In the genomic region with DNA sequence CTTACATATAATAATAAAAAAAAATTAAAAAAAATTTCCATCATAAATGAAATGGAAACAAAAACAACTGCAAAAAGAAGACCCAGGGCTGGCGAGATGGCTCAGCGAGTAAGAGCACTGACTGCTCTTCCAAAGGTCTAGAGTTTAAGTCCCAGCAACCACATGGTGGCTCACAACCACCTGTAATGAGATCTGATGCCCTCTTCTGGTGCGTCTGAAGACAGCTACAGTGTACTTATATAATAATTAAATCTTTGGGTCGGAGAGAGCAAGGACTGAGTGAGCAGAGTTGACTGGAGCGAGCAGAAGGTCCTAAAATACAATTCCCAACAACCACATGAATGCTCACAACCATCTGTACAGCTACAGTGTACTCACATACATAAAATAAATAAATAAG, we compare ENCODE assay signal across 2 mouse cellular contexts. TPM values are rescaled to one million over a fixed set of nuclear protein-coding genes. Genes with fewer than 3 reads are reported as not detected.
"Had no signal": no experiment of that assay in that cellular context is flagged by ENCODE, and none has a peak within 500 bp of the region (broad histone marks: within the 10 kb centered on the region; RNA-seq: fewer than 3 reads in every experiment).

No protein-coding gene starts in this region.

RNA-seq across cellular contexts. Expression of a gene that starts 19.0 kb away (rescaled TPM):
- total RNA-seq: midbrain, postnatal 0 days had no signal
- polyA plus RNA-seq: neural tube, embryonic 12.5 days had no signal
